Mouse (Mus musculus) kidney, adult 2 months (tissue): ENCODE measurements around the gene Ctbp2.

ENCODE experiments used
- CTCF ChIP-seq: fragments of 200-500 bp; conservative IDR thresholded peaks from 2 replicates; pipeline ENCODE4 v1.5.1; 2011; ENCODE audit warnings: low read depth, mild to moderate bottlenecking, control low read depth, low read length, moderate library complexity, mixed read lengths; ENCODE audit not compliant: insufficient read depth, insufficient read length
- POLR2A ChIP-seq: fragments of 200-500 bp; IDR thresholded peaks from one replicate; pipeline ENCODE4 v1.6.1; 2011; ENCODE audit warnings: low read depth, low read length, control low read depth

DNA sequence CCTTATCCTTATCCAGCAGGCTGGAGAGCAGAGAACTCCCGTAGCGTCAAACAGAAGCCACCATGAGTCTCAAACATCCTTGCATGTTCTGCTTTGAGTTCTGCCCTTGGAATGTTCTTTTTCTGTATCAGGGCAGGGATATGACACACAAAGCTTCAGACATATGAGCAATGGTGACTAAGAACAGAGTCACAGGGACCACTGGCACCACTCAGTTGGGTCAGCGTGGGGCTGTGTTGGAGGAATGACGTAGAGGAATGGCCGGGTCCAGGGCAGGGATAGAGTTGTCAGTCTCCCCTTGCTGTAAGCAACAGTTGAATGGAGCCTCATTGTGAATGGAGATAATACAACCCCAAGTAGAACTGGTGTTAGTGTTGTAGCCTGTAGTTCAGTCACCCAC, 8.5 kb upstream of the Ctbp2 start:
- TF ChIP-seq CTCF (no peak), POLR2A (no peak)
